Mouse (Mus musculus) neural tube, embryonic 14.5 days (tissue): ENCODE results near the gene Ceacam16. TPM values are rescaled to one million over a fixed set of nuclear protein-coding genes. Genes with fewer than 3 reads are reported as not detected.

ENCODE experiments used
- ATAC-seq: fragments of 200-750 bp; cut with Nextera tagmentation; 2 replicates; pipeline ENCODE4 v1.8.0; 2017; ENCODE audit warnings: low read depth, mild to moderate bottlenecking, moderate TSS enrichment, moderate library complexity
- H3K27ac ChIP-seq: fragments of 300-500 bp; sonication (generic); 2 replicates; pipeline ENCODE4 v1.5.1; 2014; ENCODE audit warnings: low read depth, mild to moderate bottlenecking, control low read depth, low read length, moderate library complexity, mixed read lengths
- H3K27me3 ChIP-seq: fragments of 300-500 bp; sonication (generic); 2 replicates; pipeline ENCODE4 v1.6.1; 2014; ENCODE audit warnings: low read length; ENCODE audit not compliant: control insufficient read depth, insufficient read depth
- H3K36me3 ChIP-seq: fragments of 300-500 bp; sonication (generic); 2 replicates; pipeline ENCODE4 v1.6.1; 2014; ENCODE audit warnings: low read length, mixed read lengths; ENCODE audit not compliant: control insufficient read depth, insufficient read depth
- H3K4me1 ChIP-seq: fragments of 300-500 bp; sonication (generic); 2 replicates; pipeline ENCODE4 v1.6.1; 2014; ENCODE audit warnings: low read length; ENCODE audit not compliant: control insufficient read depth, insufficient read depth
- H3K4me2 ChIP-seq: fragments of 300-500 bp; sonication (generic); 2 replicates; pipeline ENCODE4 v1.6.1; 2014; ENCODE audit warnings: mild to moderate bottlenecking, low read depth, low read length, control low read depth
- H3K4me3 ChIP-seq: fragments of 300-500 bp; sonication (generic); 2 replicates; pipeline ENCODE4 v1.5.1; 2014; ENCODE audit warnings: low read depth, low read length, control low read depth, mixed read lengths
- H3K9ac ChIP-seq: fragments of 300-500 bp; sonication (generic); replicated peaks from 2 replicates; pipeline ENCODE4 v1.6.1; 2014; ENCODE audit warnings: low read depth, mild to moderate bottlenecking, control low read depth, low read length, mixed read lengths
- H3K9me3 ChIP-seq: fragments of 300-500 bp; sonication (generic); 2 replicates; pipeline ENCODE4 v1.6.1; 2016; ENCODE audit warnings: low read length; ENCODE audit not compliant: control insufficient read depth
- WGBS: fragments of 180-500 bp; shearing (Covaris S2); extraction: QIAGEN DNeasy Blood & Tissue Kit; methylation state at CpG from one replicate; pipeline ENCODE4 v1.1.7; 2014; 5-methylcytosine and 5-hydroxymethylcytosine counted together
- polyA plus RNA-seq: library from polyadenylated mRNA; unstranded; fragments of >200 nt; fragmentation: Nextera tagmentation; extraction: Ambion mirVana; gene quantifications from 2 replicates; pipeline ENCODE4 v1.2.1, GENCODE M21; 2014

The Ceacam16 gene
- polyA plus RNA-seq, 1 experiment from 2014 or later: 0.37 TPM

DNA sequence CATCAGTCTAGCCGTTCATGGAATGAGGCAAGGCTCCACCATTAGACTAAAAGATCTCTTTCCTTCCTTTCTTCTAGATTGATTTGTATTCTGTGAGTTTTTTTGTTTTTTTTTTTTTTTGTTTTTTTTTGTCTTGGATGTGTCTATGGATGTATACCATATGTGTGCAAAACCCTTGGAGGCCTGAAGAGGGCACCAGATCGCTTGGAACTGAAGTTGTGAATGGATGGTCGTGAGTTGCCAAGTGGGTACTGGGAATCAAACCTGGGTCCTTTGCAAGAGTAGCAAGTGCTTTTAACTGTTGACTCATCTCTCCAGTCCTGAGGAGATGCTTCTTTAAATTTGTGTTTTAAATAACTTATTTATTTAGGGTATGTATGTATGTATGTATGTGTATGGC is 27.0 kb downstream of the Ceacam16 start:
- Histone ChIP-seq H3K4me3 (no peak overlapping the region), H3K9ac (no peak overlapping the region), H3K9me3 (no peaks in the 10 kb centered on the region), H3K36me3 (no peaks in the 10 kb centered on the region), H3K27ac (no peak overlapping the region), H3K4me2 (no peak overlapping the region), H3K4me1 (no peaks in the 10 kb centered on the region), H3K27me3 (no peaks in the 10 kb centered on the region)
- ATAC-seq: no peak
- 67% methylated on average over 3 of the region's 3 CpGs for WGBS

DNA sequence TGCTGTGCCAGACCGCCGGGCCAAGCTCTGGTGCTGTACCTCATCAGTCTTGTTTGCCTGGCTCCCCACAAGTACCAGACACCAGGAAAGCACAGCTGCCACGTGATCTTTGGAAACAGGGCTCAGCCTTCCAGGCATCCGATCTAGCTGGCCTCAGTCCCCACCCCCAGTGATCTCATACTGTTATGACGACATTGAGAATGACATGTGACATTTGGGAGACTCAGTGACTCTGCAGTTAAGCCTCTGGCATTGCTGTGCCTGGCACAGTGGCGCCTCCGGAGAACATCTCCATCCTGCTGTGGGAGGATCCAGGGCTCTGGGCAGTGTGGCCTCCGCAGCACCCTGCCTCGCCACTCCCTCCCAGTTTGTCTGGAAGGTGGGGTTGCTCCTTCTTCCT is 29.3 kb downstream of the Ceacam16 start:
- Histone ChIP-seq H3K4me1 (no peaks in the 10 kb centered on the region), H3K4me2 (no peak overlapping the region), H3K27me3 (no peaks in the 10 kb centered on the region), H3K27ac (no peak overlapping the region), H3K36me3 (no peaks in the 10 kb centered on the region), H3K4me3 (no peak overlapping the region), H3K9me3 (no peaks in the 10 kb centered on the region), H3K9ac (no peak overlapping the region)
- WGBS: 54% methylated on average over 9 of the region's 9 CpGs
- ATAC-seq: no peak

DNA sequence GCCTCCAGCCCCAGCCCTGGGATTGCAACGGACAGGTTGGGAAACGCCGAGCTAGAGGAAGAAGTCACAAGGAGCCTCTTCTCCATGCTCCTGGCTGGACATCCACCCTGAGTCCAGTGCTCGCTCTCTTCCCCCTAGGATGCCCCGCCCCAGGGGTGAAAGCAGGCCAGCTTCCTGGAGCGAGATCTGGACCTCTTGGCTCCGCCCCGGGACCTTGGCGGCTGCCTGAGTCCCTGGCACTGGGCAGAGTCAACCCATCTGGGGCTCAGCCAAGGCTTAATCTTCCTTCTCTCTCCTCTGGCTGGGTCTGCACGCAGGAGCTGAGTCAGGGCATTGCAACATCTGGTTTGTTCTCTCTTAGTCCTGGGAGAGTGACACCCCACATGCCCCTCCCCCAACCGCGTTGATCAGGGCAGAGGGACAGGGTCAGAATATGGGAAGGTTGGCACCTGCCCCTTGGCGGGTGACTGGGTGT is 30.4 kb downstream of the Ceacam16 start:
- ATAC-seq: no peak

DNA sequence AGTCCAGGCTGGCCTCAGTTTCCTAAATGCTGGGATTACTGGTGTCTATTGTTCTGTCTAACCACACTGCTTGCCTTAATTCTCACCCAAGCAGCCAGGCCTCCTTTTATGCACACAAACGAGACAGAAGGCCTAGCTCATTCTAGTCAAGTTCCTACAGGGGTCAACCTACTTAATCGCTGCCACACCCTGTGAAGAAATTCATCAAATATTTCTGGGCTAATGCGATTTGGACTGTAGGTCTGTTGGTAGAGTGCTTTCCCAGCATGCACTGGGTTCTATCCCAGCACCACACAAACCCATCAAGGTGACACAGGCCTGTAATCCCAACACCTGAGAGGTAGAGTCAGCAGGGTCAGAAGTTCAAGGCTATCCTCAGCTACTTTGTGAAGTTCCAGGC is 31.4 kb downstream of the Ceacam16 start:
- Histone ChIP-seq H3K9me3 (no peaks in the 10 kb centered on the region), H3K4me1 (no peaks in the 10 kb centered on the region), H3K27ac (no peak overlapping the region), H3K9ac (no peak overlapping the region), H3K27me3 (no peaks in the 10 kb centered on the region), H3K4me3 (no peak overlapping the region), H3K4me2 (no peak overlapping the region), H3K36me3 (no peaks in the 10 kb centered on the region)
- 91% methylated on average over 3 of the region's 3 CpGs for WGBS
- no peak for ATAC-seq

More for the DNA sequence above, 30.4 kb downstream of the Ceacam16 start:
- no peak overlapping the region for H3K4me3 ChIP-seq
- WGBS: 32% methylated on average over 13 of the region's 13 CpGs
- no peaks in the 10 kb centered on the region for H3K27me3 ChIP-seq
- no peak overlapping the region for H3K4me2 ChIP-seq
- no peaks in the 10 kb centered on the region for H3K36me3 ChIP-seq
- H3K9me3 ChIP-seq: no peaks in the 10 kb centered on the region
- H3K4me1 ChIP-seq: no peaks in the 10 kb centered on the region
- H3K27ac ChIP-seq: no peak overlapping the region
- H3K9ac ChIP-seq: no peak overlapping the region

DNA sequence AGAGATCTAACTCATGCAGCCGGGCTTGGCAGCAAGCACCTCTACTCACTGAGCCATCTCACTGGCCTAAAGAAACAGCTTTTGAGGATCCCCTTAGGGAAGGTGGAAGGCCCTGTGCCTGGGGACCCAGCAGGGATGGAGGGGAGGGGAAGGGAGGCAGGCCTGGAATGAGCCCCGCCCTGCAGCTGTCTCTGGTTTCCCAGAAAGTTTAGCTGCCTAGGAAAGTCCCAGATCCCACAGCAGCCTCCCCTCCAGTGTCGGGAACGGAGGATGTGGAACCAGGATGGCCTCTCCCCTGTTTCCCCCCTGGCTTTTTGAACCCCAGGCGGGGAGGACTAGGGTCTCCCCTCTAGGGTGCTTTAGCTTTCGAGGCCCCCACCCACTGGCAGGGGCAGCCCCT is 34.3 kb downstream of the Ceacam16 start:
- Histone ChIP-seq H3K9me3 (no peaks in the 10 kb centered on the region), H3K9ac (no peak overlapping the region), H3K27me3 (peaks cover 15% of the 10 kb centered on the region), H3K36me3 (no peaks in the 10 kb centered on the region), H3K4me3 (no peak overlapping the region), H3K4me1 (peaks cover 3% of the 10 kb centered on the region; the same call in 1 of the 2 replicates), H3K27ac (no peak overlapping the region), H3K4me2 (no peak overlapping the region)
- no peak for ATAC-seq
- WGBS: 38% methylated on average over 6 of the region's 6 CpGs

DNA sequence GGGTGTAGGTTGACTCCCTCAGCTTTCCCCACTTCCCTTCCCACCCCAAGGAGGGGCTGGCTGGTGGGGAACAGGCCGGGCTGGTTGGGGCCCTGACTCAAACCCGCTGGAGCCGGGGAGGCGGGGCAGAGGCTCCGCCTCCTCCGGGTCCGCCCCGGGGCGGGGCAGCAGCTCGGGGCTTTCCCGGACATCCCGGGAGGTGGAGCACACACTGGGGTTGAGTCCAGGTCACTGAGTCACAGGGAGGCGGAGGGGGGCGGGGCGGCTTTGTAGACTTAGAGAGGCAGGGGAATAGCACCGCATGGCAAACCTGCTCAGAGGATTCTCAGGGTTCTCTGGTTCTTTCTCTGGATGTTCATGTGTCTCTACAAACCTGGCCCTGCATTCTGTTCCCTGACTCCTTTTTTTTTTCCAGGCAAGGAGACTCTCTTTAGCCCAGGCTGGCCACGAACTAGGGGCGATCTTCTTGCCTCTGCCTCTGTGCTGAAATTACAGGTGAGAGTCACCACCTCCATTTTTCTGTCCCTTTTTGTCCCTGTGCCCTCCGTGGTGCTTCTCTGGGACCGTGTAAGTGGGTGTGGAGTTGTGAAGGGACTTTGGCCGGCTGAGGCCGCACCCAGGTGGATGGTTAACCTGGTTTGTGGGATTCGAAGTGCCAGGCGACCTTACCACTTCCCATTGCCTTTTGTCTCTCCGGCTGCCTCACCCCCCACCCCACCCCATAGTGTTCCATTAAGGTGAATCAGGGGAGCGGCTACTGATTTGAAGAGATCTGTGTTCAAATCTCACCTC is 36.7 kb downstream of the Ceacam16 start:
- no peak overlapping the region for H3K27ac ChIP-seq
- 24% methylated on average over 25 of the region's 26 CpGs for WGBS

DNA sequence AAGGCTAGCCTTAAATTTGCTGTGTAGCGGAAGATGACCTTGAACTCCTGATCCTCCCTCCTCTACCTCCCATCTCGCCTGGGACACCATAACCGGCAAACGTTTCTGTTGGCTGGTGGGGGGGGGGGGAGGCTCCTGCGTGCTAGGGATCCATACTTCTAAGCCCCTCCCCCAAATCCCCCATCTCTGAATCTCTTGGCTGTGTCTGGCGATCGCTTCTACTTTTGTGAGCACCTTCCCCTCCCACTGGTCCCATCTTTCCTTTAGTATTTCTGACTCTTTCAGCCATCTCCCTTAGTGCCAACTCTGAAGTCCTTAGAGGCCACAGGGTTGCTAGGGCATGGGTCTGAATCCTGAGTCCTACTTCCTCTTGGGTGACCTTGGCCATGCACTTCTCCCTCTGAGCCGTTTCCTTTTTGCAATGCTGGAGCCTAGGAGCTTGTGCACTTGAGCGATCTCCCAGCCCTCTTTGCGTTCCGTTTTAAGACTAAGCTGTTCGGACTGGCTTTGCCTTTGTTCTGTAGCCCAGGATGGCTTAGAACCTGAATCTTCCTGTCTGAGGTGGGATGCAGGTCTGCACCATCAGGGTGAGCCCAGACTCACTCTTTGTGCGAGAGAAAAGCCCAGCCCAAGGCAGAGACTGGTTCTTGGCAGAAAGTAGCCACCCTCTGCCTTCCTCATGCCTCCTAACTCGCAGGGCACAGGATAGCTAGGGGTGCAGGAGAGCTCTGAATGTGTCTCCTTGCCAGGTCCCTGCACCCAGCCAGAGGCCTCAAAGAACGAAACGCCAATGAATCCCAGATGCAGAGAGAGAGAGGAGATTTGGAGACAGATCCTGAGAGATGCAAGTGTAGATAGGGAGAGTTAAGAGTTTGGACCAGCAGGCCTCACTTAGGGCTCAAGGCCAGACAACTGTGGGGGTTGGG is 37.6 kb downstream of the Ceacam16 start:
- no peaks in the 10 kb centered on the region for H3K36me3 ChIP-seq
- peaks cover 3% of the 10 kb centered on the region; the same call in 1 of the 2 replicates for H3K4me1 ChIP-seq
- WGBS: 25% methylated on average over 16 of the region's 16 CpGs
- H3K4me2 ChIP-seq: no peak overlapping the region
- no peak for ATAC-seq
- H3K27me3 ChIP-seq: peaks cover 17% of the 10 kb centered on the region
- H3K4me3 ChIP-seq: no peak overlapping the region
- H3K9me3 ChIP-seq: no peaks in the 10 kb centered on the region
- H3K27ac ChIP-seq: no peak overlapping the region
- no peak overlapping the region for H3K9ac ChIP-seq

More for the DNA sequence above, 36.7 kb downstream of the Ceacam16 start:
- peak; percentile 28; the same call in 1 of the 2 replicates for ATAC-seq
- Histone ChIP-seq H3K9ac (no peak overlapping the region), H3K36me3 (no peaks in the 10 kb centered on the region), H3K4me2 (no peak overlapping the region), H3K27me3 (peaks cover 17% of the 10 kb centered on the region), H3K9me3 (no peaks in the 10 kb centered on the region), H3K4me1 (peaks cover 3% of the 10 kb centered on the region; the same call in 1 of the 2 replicates), H3K4me3 (no peak overlapping the region)

DNA sequence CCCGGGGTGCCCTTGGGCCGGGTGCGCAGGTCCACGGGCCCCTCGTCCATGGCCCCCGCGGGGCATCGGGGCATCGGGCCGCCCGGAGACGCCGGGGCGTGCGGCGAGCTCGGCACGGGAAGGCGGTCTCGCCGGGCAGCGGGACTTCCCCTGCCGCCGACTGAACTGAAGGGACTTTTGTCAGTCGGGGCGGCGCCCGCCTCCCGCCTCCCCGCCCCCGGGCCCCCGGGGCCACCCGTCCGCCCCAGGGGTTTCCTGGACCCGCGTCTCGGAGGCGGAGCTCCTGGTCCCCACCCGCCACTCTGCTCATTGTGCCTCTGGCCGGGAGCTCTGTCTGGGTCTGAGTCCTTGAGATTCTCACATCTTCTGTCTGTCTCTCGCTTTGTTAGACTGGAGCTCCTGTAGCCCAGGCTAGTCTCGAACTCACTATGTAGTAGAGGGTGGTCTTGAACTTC is 38.5 kb downstream of the Ceacam16 start, which contains the start of gene Bcl3:
Bcl3 (minus strand) TSS at position 167 of the 455 bp plus-strand sequence.
- H3K9me3 ChIP-seq: no peaks in the 10 kb centered on the region
- peaks cover 17% of the 10 kb centered on the region for H3K27me3 ChIP-seq
- peaks cover 3% of the 10 kb centered on the region for H3K4me1 ChIP-seq
- no peaks in the 10 kb centered on the region for H3K36me3 ChIP-seq
- peak within 1 kb of the TSS; percentile 41; the same call in 1 of the 2 replicates for H3K9ac ChIP-seq
- ATAC-seq: no peak
- H3K27ac ChIP-seq: no peak within 1 kb of the TSS
- peak within 1 kb of the TSS; percentile 39 for H3K4me2 ChIP-seq
- WGBS: under 1% methylated on average over 27 of the region's 42 CpGs
- H3K4me3 ChIP-seq: peak within 1 kb of the TSS; percentile 21
